Mouse (Mus musculus) heart, adult 2 months (tissue): ENCODE results near the gene Kat8. TPM values are rescaled to one million over a fixed set of nuclear protein-coding genes. Genes with fewer than 3 reads are reported as not detected.

Experiments used
- DNase-seq, 2 experiments: peaks; one replicate each; pipeline ENCODE4 v3.0.0; 2021
- H3K27ac ChIP-seq: fragments of 200-600 bp; 2 replicates; pipeline ENCODE4 v1.8.1; 2022
- H3K27me3 ChIP-seq: fragments of 200-500 bp; 2 replicates; pipeline ENCODE4 v1.6.1; 2012; ENCODE audit warnings: mild to moderate bottlenecking, low read length, inconsistent platforms, mixed read lengths; ENCODE audit not compliant: control insufficient read depth, insufficient read depth
- H3K36me3 ChIP-seq: fragments of 200-500 bp; 2 replicates; pipeline ENCODE4 v1.6.1; 2012; ENCODE audit warnings: low read length, inconsistent platforms; ENCODE audit not compliant: control insufficient read depth, insufficient read depth
- H3K4me1 ChIP-seq: fragments of 200-500 bp; 2 replicates; pipeline ENCODE4 v1.6.1; 2011; ENCODE audit warnings: low read length; ENCODE audit not compliant: control insufficient read depth, insufficient read depth
- H3K4me3 ChIP-seq: fragments of 200-600 bp; 2 replicates; pipeline ENCODE4 v1.8.1; 2022
- H3K79me2 ChIP-seq: fragments of 200-500 bp; replicated peaks from 2 replicates; pipeline ENCODE4 v1.6.1; 2012; ENCODE audit warnings: mild to moderate bottlenecking, inconsistent platforms, low read length, moderate library complexity, mixed read lengths; ENCODE audit not compliant: control insufficient read depth, insufficient read depth
- H3K9ac ChIP-seq: fragments of 200-500 bp; 2 replicates; pipeline ENCODE4 v1.6.1; 2012; ENCODE audit warnings: low read depth, mild to moderate bottlenecking, control low read depth, inconsistent platforms, low read length, mixed read lengths
- CTCF ChIP-seq: fragments of 200-600 bp; IDR thresholded peaks from 2 replicates; pipeline ENCODE4 v1.8.1; 2022; ENCODE audit warnings: antibody characterized with exemption, mild to moderate bottlenecking, moderate library complexity
- EP300 ChIP-seq: fragments of 200-500 bp; IDR thresholded peaks from 2 replicates; pipeline ENCODE4 v1.6.1; 2011; ENCODE audit warnings: low read depth, low read length, control low read depth; ENCODE audit not compliant: insufficient read depth
- POLR2A ChIP-seq: fragments of 200-500 bp; IDR thresholded peaks from 2 replicates; pipeline ENCODE4 v1.6.1; 2011; ENCODE audit warnings: mild to moderate bottlenecking, low read depth, low read length, control low read depth; ENCODE audit not compliant: insufficient read depth
- WGBS: fragments of 180-500 bp; shearing (Covaris S2); methylation state at CpG from one replicate; pipeline ENCODE4 v1.1.7; 2018; 5-methylcytosine and 5-hydroxymethylcytosine counted together
- intact Hi-C: fragments of 180-260 bp; cut with DNase I; formaldehyde crosslinking; loops from one replicate; pipeline ENCODE4 v1.15.1; 2025
- long read RNA-seq: library from polyadenylated mRNA; stranded (forward); transcript quantifications from one replicate; pipeline ENCODE4 v2.0.0, GENCODE M21; 2021
- polyA plus RNA-seq: library from polyadenylated mRNA; depleted of rRNA; stranded (reverse); fragments of >200 nt; gene quantifications from 2 replicates; pipeline ENCODE4 v1.2.3, GENCODE M21; 2012; rRNA removed
- total RNA-seq, 2 experiments: library from RNA; stranded (reverse); gene quantifications; 2 replicates each; pipeline ENCODE4 v1.2.3; 2021

Gene Kat8
- 10 to 100 TPM; 13.8 to 14.6 TPM for total RNA-seq
- 10.1 and 16.9 TPM in 2 replicates for polyA plus RNA-seq
- long read RNA-seq, transcript Kat8-201 (11 exons, 1,579 nt) = major isoform, 15 of 15 reads
- long read RNA-seq, partial matches to known transcripts = 0 of 15 reads
- long read RNA-seq, other reads (novel, unspliced or antisense) = 0 of 15 reads

DNA sequence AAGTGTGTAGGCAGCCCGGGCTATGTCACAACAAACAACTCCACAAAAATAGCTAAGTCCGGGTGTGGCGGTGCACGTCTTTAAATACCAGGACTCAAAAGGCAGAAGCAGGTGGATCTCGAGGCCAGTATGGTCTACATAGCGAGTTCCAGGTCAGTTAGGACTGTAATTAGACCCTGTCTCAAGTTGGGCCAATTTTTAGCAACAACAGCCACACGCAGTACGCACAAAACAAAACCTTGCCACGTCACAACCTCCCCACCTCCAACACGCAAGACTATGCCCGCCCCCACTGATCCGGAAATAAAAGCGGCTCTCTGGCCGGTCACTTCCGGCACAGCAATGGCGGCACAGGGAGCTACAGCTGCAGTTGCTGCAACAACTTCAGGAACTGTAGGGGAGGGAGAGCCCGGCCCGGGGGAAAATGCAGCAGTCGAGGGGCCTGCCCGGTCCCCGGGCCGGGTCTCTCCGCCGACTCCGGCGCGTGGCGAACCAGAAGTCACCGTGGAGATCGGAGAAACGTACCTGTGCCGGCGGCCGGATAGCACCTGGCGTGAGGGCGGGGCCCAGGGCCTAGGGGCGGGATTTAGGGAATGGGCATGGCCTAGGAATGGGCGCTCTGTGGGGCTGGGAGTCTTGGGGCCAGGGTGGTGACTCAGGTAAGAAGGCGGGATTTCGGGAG is at the start of gene Kat8:
TSS of gene Kat8 (plus strand) at position 327 of the 682 bp plus-strand sequence.
- no peaks in the 10 kb centered on the region for H3K79me2 ChIP-seq
- no peaks in the 10 kb centered on the region for H3K4me1 ChIP-seq
- H3K36me3 ChIP-seq = no peaks in the 10 kb centered on the region
- no peaks in the 10 kb centered on the region for H3K27me3 ChIP-seq
- peak within 1 kb of the TSS; percentile 60 for H3K9ac ChIP-seq
- H3K27ac ChIP-seq = peak within 1 kb of the TSS; percentile 92
- peak within 1 kb of the TSS; percentile 90 for H3K4me3 ChIP-seq
- whole genome bisulfite sequencing = 1% methylated on average over 40 of the region's 40 CpGs
- TF ChIP-seq CTCF (no peak), EP300 (peak; percentile 92), POLR2A (peak; percentile 97)
- peak; percentile 87 to 88 for DNase-seq
- intact Hi-C loops = loop anchor here (2.0 kb wide), 1 partner anchor 36 kb away; the partner anchor contains the start of genes Zfp646 and Zfp668

DNA sequence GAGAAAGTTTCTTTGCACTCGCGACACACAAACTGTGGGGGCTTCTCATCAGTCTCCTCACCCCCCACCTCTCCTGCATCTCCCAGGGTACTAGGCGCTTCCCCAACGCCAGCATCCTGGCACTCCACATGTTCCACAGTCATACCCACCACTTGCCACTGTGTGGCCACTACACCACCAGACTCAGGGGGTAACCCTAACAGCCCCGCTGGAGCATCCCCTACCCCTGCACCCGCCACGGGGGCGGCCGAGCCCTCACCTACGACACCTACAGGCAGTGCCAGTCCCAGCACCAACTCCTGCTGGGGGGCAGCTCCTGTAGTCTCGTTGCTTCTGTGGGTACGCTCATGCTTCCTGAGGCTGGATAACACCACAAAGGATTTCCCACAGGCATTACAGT is 45.9 kb upstream of the Kat8 start:
- H3K79me2 ChIP-seq = no peaks in the 10 kb centered on the region
- WGBS = 94% methylated on average over 12 of the region's 12 CpGs
- intact Hi-C loops = no loop called here

DNA sequence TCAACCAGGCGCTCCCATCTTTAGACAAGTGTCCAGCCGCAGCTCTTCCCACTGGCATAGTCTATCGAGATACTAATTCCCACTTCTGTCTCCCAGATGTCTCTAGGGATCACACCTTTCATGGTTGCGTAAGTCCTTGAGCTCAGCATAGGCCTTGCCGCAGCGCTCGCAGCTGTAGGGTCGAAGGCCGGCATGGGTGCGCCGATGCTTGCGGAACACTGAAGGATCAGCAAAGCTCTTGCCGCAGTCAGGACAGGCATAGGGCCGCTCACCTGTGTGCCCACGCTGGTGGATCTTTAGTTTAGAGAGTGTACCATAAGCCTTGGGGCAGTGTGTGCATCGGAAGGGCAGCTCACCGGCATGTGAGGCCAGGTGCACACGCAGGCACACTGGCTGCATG is 44.7 kb upstream of the Kat8 start:
- TF ChIP-seq EP300 = no peak
- TF ChIP-seq POLR2A = no peak
- no peak for TF ChIP-seq CTCF
- Histone ChIP-seq H3K27ac (no peak overlapping the region), H3K36me3 (no peaks in the 10 kb centered on the region), H3K9ac (no peak overlapping the region), H3K4me1 (no peaks in the 10 kb centered on the region), H3K4me3 (no peak overlapping the region), H3K79me2 (no peaks in the 10 kb centered on the region), H3K27me3 (no peaks in the 10 kb centered on the region)
- DNase-seq = no peak
- intact Hi-C loops = no loop called here
- 97% methylated on average over 18 of the region's 18 CpGs for WGBS

More for the DNA sequence above, 45.9 kb upstream of the Kat8 start:
- Histone ChIP-seq H3K9ac (no peak overlapping the region), H3K27me3 (no peaks in the 10 kb centered on the region), H3K4me1 (no peaks in the 10 kb centered on the region), H3K36me3 (no peaks in the 10 kb centered on the region), H3K4me3 (no peak overlapping the region), H3K27ac (no peak overlapping the region)
- TF ChIP-seq CTCF (no peak), POLR2A (no peak), EP300 (no peak)
- no peak for DNase-seq

DNA sequence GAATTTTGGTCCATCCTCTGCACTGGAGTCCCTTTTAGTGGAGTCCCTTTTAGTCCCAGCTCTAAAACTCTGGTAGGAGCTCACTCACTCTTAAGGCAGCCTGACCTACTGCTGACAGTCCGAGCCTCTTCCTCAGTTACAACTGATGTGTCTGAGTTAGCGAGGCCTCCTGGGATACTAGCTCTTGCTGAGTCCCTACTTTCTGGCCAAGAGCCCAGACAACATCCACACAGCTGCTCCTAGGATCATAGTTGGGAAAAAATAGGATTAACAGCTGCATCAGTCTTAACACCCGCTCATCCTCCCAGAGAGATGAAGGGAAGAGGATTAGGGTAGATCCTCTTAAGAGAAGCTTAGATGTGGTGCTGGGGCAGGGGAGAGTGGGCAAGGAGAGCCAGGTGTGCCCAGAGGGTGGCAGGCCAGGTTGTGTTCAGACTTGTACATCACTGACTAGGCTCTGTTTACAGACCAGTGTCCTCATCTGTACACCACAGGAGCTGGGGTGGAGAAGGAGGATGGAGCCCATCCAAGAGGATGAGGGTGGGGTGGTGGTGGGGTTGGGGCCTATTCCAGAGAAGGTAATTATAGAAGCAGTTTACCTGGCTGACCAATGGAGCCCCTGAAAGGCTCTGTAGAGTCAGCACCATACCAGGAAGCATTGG is 43.0 kb upstream of the Kat8 start:
- no peaks in the 10 kb centered on the region for H3K36me3 ChIP-seq

DNA sequence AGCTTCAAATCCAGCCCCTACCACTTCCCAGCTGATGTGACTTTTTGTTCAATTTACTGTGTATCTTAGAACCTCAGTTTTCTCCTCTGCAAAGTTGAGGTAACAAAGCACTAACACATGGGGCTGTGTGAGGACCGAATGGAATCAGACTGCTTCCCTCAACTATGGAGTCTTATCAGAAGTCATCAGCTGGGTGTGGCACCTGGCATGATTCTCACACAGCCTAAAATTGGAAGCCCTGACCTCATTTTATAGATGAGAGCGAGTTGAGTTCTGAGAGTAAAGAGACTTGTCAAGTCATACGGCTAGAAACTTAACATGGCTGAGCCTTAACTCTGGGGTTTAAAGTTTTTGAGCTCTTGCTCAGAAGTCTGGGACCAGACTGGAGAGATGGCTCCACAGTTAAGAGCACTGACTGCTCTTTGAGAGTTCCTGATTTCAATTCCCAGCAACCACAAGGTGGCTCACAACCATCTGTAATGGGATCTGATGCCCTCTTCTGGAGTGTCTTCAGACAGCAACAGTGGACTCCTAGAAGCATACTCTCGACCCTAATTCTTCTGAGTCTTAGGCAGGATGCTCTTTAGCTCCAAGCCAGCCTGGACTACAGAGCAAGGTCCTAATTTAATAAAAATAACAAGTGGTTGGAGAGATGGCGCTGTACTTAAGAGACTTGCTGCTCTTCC is 42.0 kb upstream of the Kat8 start:
- H3K27ac ChIP-seq = no peak overlapping the region
- no peaks in the 10 kb centered on the region for H3K36me3 ChIP-seq
- peaks cover 2% of the 10 kb centered on the region; the same call in 1 of the 2 replicates for H3K4me1 ChIP-seq
- no peaks in the 10 kb centered on the region for H3K27me3 ChIP-seq
- TF ChIP-seq CTCF = peak; percentile 37
- no peak for TF ChIP-seq EP300
- no peak for DNase-seq
- no peaks in the 10 kb centered on the region for H3K79me2 ChIP-seq
- H3K9ac ChIP-seq = no peak overlapping the region
- 70% methylated on average over 5 of the region's 5 CpGs for WGBS
- H3K4me3 ChIP-seq = no peak overlapping the region
- intact Hi-C loops = no loop called here

More for the DNA sequence above, 43.0 kb upstream of the Kat8 start:
- H3K4me1 ChIP-seq = no peaks in the 10 kb centered on the region
- no peak overlapping the region for H3K4me3 ChIP-seq
- 35% methylated on average over 3 of the region's 3 CpGs for WGBS
- no peaks in the 10 kb centered on the region for H3K27me3 ChIP-seq
- DNase-seq = peak in 1 of 2 experiments; percentile 51
- no peak overlapping the region for H3K9ac ChIP-seq
- no peaks in the 10 kb centered on the region for H3K79me2 ChIP-seq
- no peak overlapping the region; the same call in 1 of the 2 replicates for H3K27ac ChIP-seq
- intact Hi-C loops = no loop called here
- TF ChIP-seq EP300 (no peak), POLR2A (no peak), CTCF (no peak)
